Mouse (Mus musculus): Measurements from ENCODE around the gene Loxl3.

DNA sequence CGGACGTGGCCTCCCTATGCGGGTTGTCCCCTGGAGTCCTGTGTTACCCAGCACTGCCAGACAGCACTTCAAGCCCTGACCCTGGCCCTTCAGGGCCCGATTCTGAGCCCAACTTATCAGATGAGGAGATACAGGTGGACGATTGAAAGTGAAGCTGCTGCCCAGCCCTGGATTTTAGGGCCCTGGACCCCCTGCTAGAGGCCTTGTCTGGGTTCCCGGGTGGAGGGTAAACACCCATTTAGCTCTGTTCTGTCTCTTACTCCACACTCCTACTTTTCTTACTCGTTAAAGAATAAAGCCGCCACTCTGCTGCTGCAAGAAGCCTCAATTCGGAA lies 53.9 kb downstream of the Loxl3 start:
- no peak for TF ChIP-seq POLR2A (IDR thresholded peaks at IDR 0.05; ENCODE audit: borderline replicate concordance, extremely low read depth, low read depth, low read length)
- TF ChIP-seq CTCF (IDR thresholded peaks at IDR 0.05; ENCODE audit: insufficient read depth, low read length), result no peak
